Mouse (Mus musculus) midbrain, embryonic 15.5 days (tissue): ENCODE data around the gene Rer1. TPM values are rescaled to one million over a fixed set of nuclear protein-coding genes. Genes with fewer than 3 reads are reported as not detected.

Experiments
- ATAC-seq: fragments of 200-750 bp; cut with Nextera tagmentation; replicated peaks from 2 replicates; pipeline ENCODE4 v1.8.0; 2017; ENCODE audit warnings: moderate TSS enrichment
- H3K27ac ChIP-seq: fragments of 300-500 bp; sonication (generic); 2 replicates; pipeline ENCODE4 v1.5.1; 2015; ENCODE audit warnings: mild to moderate bottlenecking, inconsistent platforms
- H3K27me3 ChIP-seq: fragments of 300-500 bp; sonication (generic); replicated peaks from 2 replicates; pipeline ENCODE4 v1.6.1; 2015; ENCODE audit warnings: inconsistent platforms
- H3K36me3 ChIP-seq: fragments of 300-500 bp; sonication (generic); replicated peaks from 2 replicates; pipeline ENCODE4 v1.6.1; 2015; ENCODE audit warnings: inconsistent platforms
- H3K4me1 ChIP-seq: fragments of 300-500 bp; sonication (generic); 2 replicates; pipeline ENCODE4 v1.6.1; 2015; ENCODE audit warnings: inconsistent platforms
- H3K4me2 ChIP-seq: fragments of 300-500 bp; sonication (generic); 2 replicates; pipeline ENCODE4 v1.6.1; 2015; ENCODE audit warnings: inconsistent platforms, mild to moderate bottlenecking, moderate library complexity
- H3K4me3 ChIP-seq: fragments of 300-500 bp; sonication (generic); 2 replicates; pipeline ENCODE4 v1.5.1; 2015; ENCODE audit warnings: mild to moderate bottlenecking, inconsistent platforms
- H3K9ac ChIP-seq: fragments of 300-500 bp; sonication (generic); 2 replicates; pipeline ENCODE4 v1.6.1; 2015; ENCODE audit warnings: mild to moderate bottlenecking, inconsistent platforms
- H3K9me3 ChIP-seq: fragments of 300-500 bp; sonication (generic); 2 replicates; pipeline ENCODE4 v1.6.1; 2016; ENCODE audit warnings: inconsistent platforms
- WGBS: fragments of 180-500 bp; shearing (Covaris S2); methylation state at CpG from one replicate; pipeline ENCODE4 v1.1.7; 2015; ENCODE audit warnings: mixed read lengths; 5-methylcytosine and 5-hydroxymethylcytosine counted together
- polyA plus RNA-seq: library from polyadenylated mRNA; unstranded; fragments of >200 nt; fragmentation: Nextera tagmentation; extraction: Ambion mirVana; gene quantifications from 2 replicates; pipeline ENCODE4 v1.2.1, GENCODE M21; 2015

Gene Rer1
- polyA plus RNA-seq, 1 experiment from 2014 or later: 111 TPM

- Histone ChIP-seq H3K4me3 (no peak overlapping the region), H3K4me1 (peaks cover 3% of the 10 kb centered on the region), H3K9me3 (no peaks in the 10 kb centered on the region), H3K27ac (no peak overlapping the region), H3K9ac (no peak overlapping the region), H3K36me3 (no peaks in the 10 kb centered on the region), H3K4me2 (no peak overlapping the region), H3K27me3 (no peaks in the 10 kb centered on the region)
- ATAC-seq: no peak
- 89% methylated on average over 4 of the region's 4 CpGs for WGBS
Observed at GRCm38 (mm10) chr4:155098572-155098971, 12.4 kb upstream of the Rer1 start.

GRCm38 (mm10) chr4:155097452-155097851 lies 11.3 kb upstream of the Rer1 start:
- ATAC-seq: no peak
- WGBS: 88% methylated on average over 6 of the region's 6 CpGs
- Histone ChIP-seq H3K4me2 (no peak overlapping the region), H3K9ac (no peak overlapping the region), H3K4me3 (no peak overlapping the region), H3K9me3 (no peaks in the 10 kb centered on the region), H3K27me3 (no peaks in the 10 kb centered on the region), H3K4me1 (peaks cover 3% of the 10 kb centered on the region), H3K27ac (no peak overlapping the region), H3K36me3 (no peaks in the 10 kb centered on the region)

- Histone ChIP-seq H3K4me3 (no peak overlapping the region), H3K9me3 (no peaks in the 10 kb centered on the region), H3K4me2 (no peak overlapping the region), H3K4me1 (peaks cover 3% of the 10 kb centered on the region), H3K27me3 (no peaks in the 10 kb centered on the region), H3K36me3 (no peaks in the 10 kb centered on the region), H3K27ac (no peak overlapping the region), H3K9ac (no peak overlapping the region)
- WGBS: 87% methylated on average over 8 of the region's 8 CpGs
- ATAC-seq: no peak
Observed at GRCm38 (mm10) chr4:155095967-155096366, 9.8 kb upstream of the Rer1 start.

DNA sequence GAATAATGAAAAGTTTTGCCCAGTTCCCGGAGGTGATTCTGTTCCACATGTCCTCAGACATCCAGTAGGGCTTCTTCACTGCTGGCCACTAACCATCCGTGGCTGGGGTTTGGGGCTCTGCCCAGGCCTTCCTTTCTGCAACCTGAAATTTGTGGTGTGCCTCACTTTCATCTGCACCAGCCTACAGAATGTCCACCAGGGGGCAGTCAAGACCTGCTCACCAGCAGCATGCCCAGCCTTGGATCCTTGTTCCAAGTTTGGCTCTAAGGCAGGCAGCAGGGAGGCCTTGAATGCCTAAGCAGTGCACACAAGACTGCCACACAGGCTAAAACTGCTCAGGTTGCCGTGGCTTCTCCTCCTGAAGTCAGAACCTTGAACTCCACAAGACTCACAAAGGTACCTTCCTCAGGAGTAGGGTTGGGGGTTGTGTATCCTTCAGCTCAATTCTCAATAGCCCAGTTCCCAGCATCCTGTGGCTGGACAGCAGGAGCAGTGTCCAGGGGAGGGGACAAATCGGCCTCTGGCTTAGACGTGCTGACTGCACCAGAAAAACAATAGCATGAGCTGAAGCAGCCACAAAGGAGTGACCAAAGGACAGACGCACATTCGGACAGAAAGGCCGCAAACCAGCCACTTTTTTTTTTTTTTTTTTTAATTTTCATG lies 9.2 kb upstream of the Rer1 start:
- peak; percentile 84 for ATAC-seq
- 27% methylated on average over 8 of the region's 8 CpGs for WGBS
- Histone ChIP-seq H3K27ac (peak overlapping the region; percentile 49; the same call in 1 of the 2 replicates), H3K4me1 (peaks cover 3% of the 10 kb centered on the region), H3K4me2 (no peak overlapping the region), H3K9ac (no peak overlapping the region), H3K27me3 (no peaks in the 10 kb centered on the region), H3K9me3 (no peaks in the 10 kb centered on the region), H3K4me3 (no peak overlapping the region), H3K36me3 (no peaks in the 10 kb centered on the region)

- Histone ChIP-seq H3K4me3 (no peak overlapping the region), H3K4me1 (peaks cover 3% of the 10 kb centered on the region), H3K4me2 (no peak overlapping the region), H3K9me3 (no peaks in the 10 kb centered on the region), H3K9ac (no peak overlapping the region), H3K27ac (no peak overlapping the region), H3K27me3 (no peaks in the 10 kb centered on the region), H3K36me3 (no peaks in the 10 kb centered on the region)
- WGBS: 67% methylated on average over 3 of the region's 3 CpGs
- 0 out of 2 replicates have a peak, but pooled peaks have one; percentile 38 for ATAC-seq
Observed at GRCm38 (mm10) chr4:155094565-155094964, 8.4 kb upstream of the Rer1 start.

GRCm38 (mm10) chr4:155093431-155094149 lies 7.4 kb upstream of the Rer1 start:
- no peak for ATAC-seq

DNA sequence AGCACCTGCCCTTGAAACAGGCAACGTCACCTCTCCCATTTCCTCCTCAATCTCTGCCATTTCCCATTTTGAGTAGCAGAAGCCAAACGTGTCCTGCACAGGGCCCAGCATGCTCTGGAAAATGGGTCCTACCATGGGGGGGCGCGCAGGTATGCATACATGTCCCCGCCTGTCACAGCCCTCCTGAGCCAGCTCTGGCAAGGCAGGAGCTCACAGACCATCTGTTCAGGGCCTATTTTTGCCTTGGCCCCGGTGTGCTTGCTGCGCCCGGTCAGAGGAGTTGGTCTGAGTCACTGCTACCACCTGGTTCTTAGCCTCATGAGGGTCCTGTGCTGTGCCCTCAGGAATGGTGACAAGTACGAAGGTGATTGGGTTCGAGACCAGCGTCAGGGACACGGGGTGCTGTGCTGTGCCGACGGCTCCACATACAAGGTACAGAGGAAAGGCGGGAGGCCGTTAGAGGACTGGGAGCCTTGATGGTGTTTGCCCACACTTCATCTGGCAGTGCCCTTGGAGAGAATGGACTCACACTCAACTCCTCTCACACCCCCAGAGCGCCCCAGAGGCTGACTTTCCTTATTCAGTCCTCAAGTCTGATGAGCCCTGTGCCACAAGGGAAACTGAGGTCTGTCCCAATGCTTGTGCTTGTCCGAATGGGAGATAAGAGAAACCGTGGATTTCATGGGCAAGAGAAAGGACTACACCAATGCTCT lies 6.7 kb upstream of the Rer1 start:
- H3K4me3 ChIP-seq: no peak overlapping the region
- H3K4me1 ChIP-seq: peaks cover 3% of the 10 kb centered on the region
- H3K9ac ChIP-seq: no peak overlapping the region
- 91% methylated on average over 19 of the region's 19 CpGs for WGBS
- no peaks in the 10 kb centered on the region for H3K9me3 ChIP-seq
- no peak overlapping the region for H3K4me2 ChIP-seq
- ATAC-seq: no peak
- no peak overlapping the region for H3K27ac ChIP-seq
- no peaks in the 10 kb centered on the region for H3K27me3 ChIP-seq
- no peaks in the 10 kb centered on the region for H3K36me3 ChIP-seq

More at GRCm38 (mm10) chr4:155093431-155094149, 7.4 kb upstream of the Rer1 start:
- Histone ChIP-seq H3K9ac (no peak overlapping the region), H3K36me3 (no peaks in the 10 kb centered on the region), H3K4me3 (no peak overlapping the region), H3K9me3 (no peaks in the 10 kb centered on the region), H3K4me1 (peaks cover 3% of the 10 kb centered on the region), H3K4me2 (no peak overlapping the region), H3K27ac (no peak overlapping the region), H3K27me3 (no peaks in the 10 kb centered on the region)
- WGBS: 86% methylated on average over 7 of the region's 7 CpGs

DNA sequence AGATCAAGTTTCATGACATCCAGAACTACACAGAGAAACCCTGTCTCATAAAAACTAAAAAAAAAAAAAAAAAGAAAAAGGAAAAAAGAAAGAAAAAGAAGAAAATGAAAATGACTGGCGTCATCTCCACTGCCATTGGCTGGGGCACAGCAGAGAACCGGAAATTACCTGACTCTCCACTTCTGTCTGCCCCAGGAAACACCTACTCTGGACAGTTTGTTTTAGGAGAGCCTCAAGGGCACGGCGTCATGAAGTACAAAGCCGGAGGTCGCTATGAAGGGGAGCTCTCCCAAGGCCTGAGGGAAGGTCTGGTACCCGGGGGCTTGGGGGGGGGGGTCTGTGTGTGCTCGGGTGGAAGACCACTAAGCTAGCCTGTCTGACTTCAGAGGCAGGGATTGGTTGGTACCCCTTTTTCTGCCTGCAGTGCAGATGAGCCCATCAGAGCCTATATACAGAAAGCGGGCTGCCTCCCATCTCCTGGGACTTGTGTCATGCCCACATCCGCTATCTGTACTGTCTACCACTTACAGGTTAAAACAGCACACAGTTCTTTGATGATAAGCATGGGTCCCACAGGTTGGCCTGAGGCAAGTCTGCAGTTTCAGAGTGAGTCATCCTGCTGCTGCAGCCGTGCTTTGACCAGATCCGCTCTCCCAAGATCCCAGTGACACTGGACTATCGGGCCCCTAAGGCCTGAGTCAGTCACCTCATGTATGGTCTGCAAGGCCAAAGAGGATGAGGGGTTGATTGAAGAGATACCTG lies 4.7 kb upstream of the Rer1 start:
- no peak for ATAC-seq
- peaks cover 12% of the 10 kb centered on the region for H3K4me1 ChIP-seq
- no peaks in the 10 kb centered on the region for H3K9me3 ChIP-seq
- H3K9ac ChIP-seq: no peak overlapping the region
- no peak overlapping the region for H3K4me3 ChIP-seq
- no peaks in the 10 kb centered on the region for H3K27me3 ChIP-seq
- no peaks in the 10 kb centered on the region for H3K36me3 ChIP-seq
- no peak overlapping the region for H3K4me2 ChIP-seq
- 93% methylated on average over 13 of the region's 13 CpGs for WGBS
- H3K27ac ChIP-seq: no peak overlapping the region

- Histone ChIP-seq H3K4me2 (no peak overlapping the region), H3K27me3 (no peaks in the 10 kb centered on the region), H3K4me1 (peaks cover 14% of the 10 kb centered on the region), H3K27ac (no peak overlapping the region), H3K36me3 (no peaks in the 10 kb centered on the region), H3K9me3 (no peaks in the 10 kb centered on the region), H3K4me3 (no peak overlapping the region), H3K9ac (no peak overlapping the region)
- 94% methylated on average over 4 of the region's 4 CpGs for WGBS
- ATAC-seq: no peak
Observed at GRCm38 (mm10) chr4:155090147-155090546, 4.0 kb upstream of the Rer1 start.

DNA sequence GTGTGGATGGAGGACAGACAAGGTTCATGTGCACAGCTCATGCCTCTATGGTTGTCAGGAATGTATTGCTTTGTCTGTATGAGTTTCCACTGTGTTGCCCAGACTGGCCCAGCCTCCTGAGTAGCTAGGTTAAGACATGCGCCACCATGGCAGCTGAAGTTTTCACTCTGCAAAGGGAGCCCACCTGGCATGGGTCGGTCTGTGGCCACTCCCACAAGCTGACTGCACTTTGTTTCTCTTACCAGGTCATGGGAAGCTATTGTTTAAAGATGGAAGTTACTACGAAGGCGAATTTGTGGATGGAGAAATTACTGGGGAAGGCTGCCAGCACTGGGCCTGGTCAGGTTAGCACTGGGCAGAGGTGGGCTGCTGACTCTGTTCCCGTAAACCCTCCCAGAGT lies 3.1 kb upstream of the Rer1 start:
- Histone ChIP-seq H3K36me3 (no peaks in the 10 kb centered on the region), H3K27me3 (no peaks in the 10 kb centered on the region), H3K27ac (no peak overlapping the region), H3K9me3 (no peaks in the 10 kb centered on the region), H3K9ac (no peak overlapping the region), H3K4me3 (no peak overlapping the region), H3K4me1 (peaks cover 22% of the 10 kb centered on the region), H3K4me2 (no peak overlapping the region)
- ATAC-seq: no peak
- 88% methylated on average over 5 of the region's 5 CpGs for WGBS

GRCm38 (mm10) chr4:155085206-155086107 lies 725 bp downstream of the Rer1 start:
- Histone ChIP-seq H3K27ac (peak overlapping the region; percentile 94), H3K4me2 (peak overlapping the region; percentile 82), H3K36me3 (peaks cover 5% of the 10 kb centered on the region), H3K4me1 (peaks cover 29% of the 10 kb centered on the region), H3K9me3 (no peaks in the 10 kb centered on the region), H3K27me3 (no peaks in the 10 kb centered on the region), H3K4me3 (peak overlapping the region; percentile 55), H3K9ac (peak overlapping the region; percentile 96)
- 6% methylated on average over 35 of the region's 35 CpGs for WGBS
- ATAC-seq: 0 out of 2 replicates have a peak, but pooled peaks have one; percentile 0
